Mouse (Mus musculus) embryonic facial prominence, embryonic 15.5 days (tissue): ENCODE results near the gene Tiam2. TPM values are rescaled to one million over a fixed set of nuclear protein-coding genes. Genes with fewer than 3 reads are reported as not detected.

ENCODE experiments used
- ATAC-seq: fragments of 200-750 bp; cut with Nextera tagmentation; 2 replicates; pipeline ENCODE4 v1.8.0; 2017; ENCODE audit warnings: low read depth, moderate TSS enrichment; ENCODE audit not compliant: insufficient number of reproducible peaks, low FRiP score, low TSS enrichment
- H3K27ac ChIP-seq: fragments of 300-500 bp; sonication (generic); replicated peaks from 2 replicates; pipeline ENCODE4 v1.5.1; 2015; ENCODE audit warnings: mild to moderate bottlenecking, inconsistent platforms
- H3K27me3 ChIP-seq: fragments of 300-500 bp; sonication (generic); 2 replicates; pipeline ENCODE4 v1.6.1; 2015; ENCODE audit warnings: inconsistent platforms
- H3K36me3 ChIP-seq: fragments of 300-500 bp; sonication (generic); 2 replicates; pipeline ENCODE4 v1.6.1; 2015; ENCODE audit warnings: mild to moderate bottlenecking, inconsistent platforms
- H3K4me1 ChIP-seq: fragments of 300-500 bp; sonication (generic); 2 replicates; pipeline ENCODE4 v1.6.1; 2015; ENCODE audit warnings: inconsistent platforms
- H3K4me2 ChIP-seq: fragments of 300-500 bp; sonication (generic); replicated peaks from 2 replicates; pipeline ENCODE4 v1.6.1; 2015; ENCODE audit warnings: mild to moderate bottlenecking, inconsistent platforms
- H3K4me3 ChIP-seq: fragments of 300-500 bp; sonication (generic); replicated peaks from 2 replicates; pipeline ENCODE4 v1.5.1; 2015; ENCODE audit warnings: mild to moderate bottlenecking, inconsistent platforms
- H3K9ac ChIP-seq: fragments of 300-500 bp; sonication (generic); 2 replicates; pipeline ENCODE4 v1.6.1; 2015; ENCODE audit warnings: inconsistent platforms
- H3K9me3 ChIP-seq: fragments of 300-500 bp; sonication (generic); replicated peaks from 2 replicates; pipeline ENCODE4 v1.6.1; 2016; ENCODE audit warnings: inconsistent platforms
- WGBS: fragments of 180-500 bp; shearing (Covaris S2); methylation state at CpG from one replicate; pipeline ENCODE4 v1.1.7; 2015; 5-methylcytosine and 5-hydroxymethylcytosine counted together
- polyA plus RNA-seq: library from polyadenylated mRNA; unstranded; fragments of >200 nt; fragmentation: Nextera tagmentation; extraction: Ambion mirVana; gene quantifications from 2 replicates; pipeline ENCODE4 v1.2.1, GENCODE M21; 2015

Gene Tiam2
- polyA plus RNA-seq, 1 experiment from 2014 or later, result 18.2 TPM

DNA sequence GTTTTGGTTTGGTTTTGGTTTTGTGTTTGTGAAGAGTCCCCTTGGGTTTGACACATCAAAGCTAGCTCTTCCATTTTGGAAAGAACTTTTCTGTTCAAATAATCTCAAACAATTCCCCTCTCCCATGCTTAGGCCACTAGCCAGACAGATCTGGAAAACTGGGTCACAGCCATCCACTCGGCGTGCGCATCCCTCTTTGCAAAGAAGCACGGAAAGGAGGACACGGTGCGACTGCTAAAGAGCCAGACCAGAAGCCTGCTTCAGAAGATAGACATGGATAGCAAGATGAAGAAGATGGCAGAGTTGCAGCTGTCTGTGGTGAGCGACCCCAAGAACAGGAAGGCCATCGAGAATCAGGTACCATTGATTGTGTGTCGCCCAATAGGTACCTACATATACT lies 102.3 kb downstream of the Tiam2 start:
- no peak overlapping the region for H3K4me2 ChIP-seq
- ATAC-seq, result no peak
- no peaks in the 10 kb centered on the region for H3K27me3 ChIP-seq
- peaks cover 11% of the 10 kb centered on the region for H3K4me1 ChIP-seq
- H3K4me3 ChIP-seq, result no peak overlapping the region
- 98% methylated on average over 9 of the region's 9 CpGs for WGBS
- H3K27ac ChIP-seq, result no peak overlapping the region
- peaks cover 35% of the 10 kb centered on the region for H3K36me3 ChIP-seq
- no peaks in the 10 kb centered on the region for H3K9me3 ChIP-seq
- no peak overlapping the region for H3K9ac ChIP-seq

- Histone ChIP-seq H3K4me3 (no peak overlapping the region), H3K36me3 (peaks cover 26% of the 10 kb centered on the region), H3K27ac (peak overlapping the region; percentile 69), H3K9ac (no peak overlapping the region), H3K27me3 (no peaks in the 10 kb centered on the region), H3K4me2 (no peak overlapping the region), H3K4me1 (peaks cover 16% of the 10 kb centered on the region), H3K9me3 (no peaks in the 10 kb centered on the region)
- peak; percentile 81 for ATAC-seq
- WGBS, result 27% methylated on average over 10 of the region's 10 CpGs
Observed at GRCm38 (mm10) chr17:3432590-3433498, 106.5 kb downstream of the Tiam2 start.

DNA sequence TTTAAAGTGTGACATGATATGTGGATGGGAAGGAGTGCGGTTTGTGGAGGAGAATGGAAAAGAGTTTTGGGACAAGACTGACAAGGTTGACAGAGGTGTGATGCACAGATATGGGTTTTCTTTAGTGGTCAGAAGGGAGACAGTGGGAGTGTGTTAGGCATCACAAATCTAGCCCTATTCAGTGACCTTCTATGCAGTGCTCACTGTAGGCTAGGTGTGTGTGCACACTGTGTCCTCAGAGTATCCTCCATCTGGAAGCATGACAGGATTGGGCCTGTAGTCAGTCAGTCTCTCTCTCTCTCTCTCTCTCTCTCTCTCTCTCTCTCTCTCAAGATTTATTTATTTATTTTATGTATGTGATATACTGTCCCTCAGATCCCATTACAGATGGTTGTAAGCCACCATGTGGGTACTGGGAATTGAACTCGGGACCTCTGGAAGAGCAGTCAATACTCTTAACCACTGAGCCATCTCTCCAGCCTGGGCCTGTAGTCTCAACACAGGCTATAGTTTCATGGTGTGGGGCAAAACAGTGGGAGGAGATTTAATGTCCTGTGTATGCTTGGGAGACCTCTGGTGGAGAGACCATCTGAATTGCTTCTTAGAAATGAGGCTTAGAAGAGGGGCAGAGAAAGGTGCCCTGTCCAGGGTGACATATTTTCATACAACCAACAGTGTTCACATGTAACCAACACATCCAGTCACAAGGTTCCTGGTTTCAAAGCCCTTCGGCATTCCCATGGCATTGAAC lies 107.3 kb downstream of the Tiam2 start:
- H3K4me1 ChIP-seq, result peaks cover 16% of the 10 kb centered on the region
- no peaks in the 10 kb centered on the region for H3K9me3 ChIP-seq
- peak overlapping the region; percentile 69; the same call in 1 of the 2 replicates for H3K27ac ChIP-seq
- H3K4me3 ChIP-seq, result no peak overlapping the region
- no peak overlapping the region for H3K4me2 ChIP-seq
- 90% methylated on average over 3 of the region's 3 CpGs for WGBS
- H3K36me3 ChIP-seq, result peaks cover 24% of the 10 kb centered on the region
- H3K27me3 ChIP-seq, result no peaks in the 10 kb centered on the region
- ATAC-seq, result no peak
- no peak overlapping the region for H3K9ac ChIP-seq

DNA sequence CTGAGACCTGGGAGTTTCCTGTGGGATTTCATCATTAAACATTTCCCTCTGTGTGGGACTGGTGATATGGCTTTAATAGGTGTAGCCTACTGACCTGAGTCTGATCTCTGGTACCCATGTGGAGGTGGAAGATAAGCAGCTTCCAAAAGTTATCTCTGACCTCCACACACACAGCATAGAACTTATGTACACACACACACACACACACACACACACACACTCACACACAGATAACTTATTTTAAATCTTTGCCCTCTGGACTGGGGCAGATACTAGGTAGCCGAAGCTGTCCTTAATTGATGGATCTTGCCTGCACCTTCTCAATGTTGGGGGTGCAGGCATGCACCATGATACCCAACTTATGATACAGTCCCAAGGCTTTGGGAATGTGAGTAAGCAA lies 108.9 kb downstream of the Tiam2 start:
- H3K27ac ChIP-seq, result no peak overlapping the region
- no peaks in the 10 kb centered on the region for H3K9me3 ChIP-seq
- peaks cover 16% of the 10 kb centered on the region for H3K4me1 ChIP-seq
- no peak overlapping the region for H3K4me2 ChIP-seq
- H3K4me3 ChIP-seq, result no peak overlapping the region
- WGBS, result 87% methylated on average over 1 of the region's 1 CpGs
- H3K27me3 ChIP-seq, result no peaks in the 10 kb centered on the region
- no peak overlapping the region for H3K9ac ChIP-seq
- H3K36me3 ChIP-seq, result peaks cover 18% of the 10 kb centered on the region
- no peak for ATAC-seq

GRCm38 (mm10) chr17:3436841-3437515 lies 110.6 kb downstream of the Tiam2 start:
- no peak overlapping the region for H3K9ac ChIP-seq
- no peak overlapping the region for H3K27ac ChIP-seq
- H3K27me3 ChIP-seq, result no peaks in the 10 kb centered on the region
- no peak for ATAC-seq
- peaks cover 7% of the 10 kb centered on the region for H3K36me3 ChIP-seq
- peaks cover 20% of the 10 kb centered on the region for H3K4me1 ChIP-seq
- WGBS, result 45% methylated on average over 12 of the region's 12 CpGs
- H3K9me3 ChIP-seq, result no peaks in the 10 kb centered on the region
- no peak overlapping the region for H3K4me3 ChIP-seq
- no peak overlapping the region for H3K4me2 ChIP-seq

DNA sequence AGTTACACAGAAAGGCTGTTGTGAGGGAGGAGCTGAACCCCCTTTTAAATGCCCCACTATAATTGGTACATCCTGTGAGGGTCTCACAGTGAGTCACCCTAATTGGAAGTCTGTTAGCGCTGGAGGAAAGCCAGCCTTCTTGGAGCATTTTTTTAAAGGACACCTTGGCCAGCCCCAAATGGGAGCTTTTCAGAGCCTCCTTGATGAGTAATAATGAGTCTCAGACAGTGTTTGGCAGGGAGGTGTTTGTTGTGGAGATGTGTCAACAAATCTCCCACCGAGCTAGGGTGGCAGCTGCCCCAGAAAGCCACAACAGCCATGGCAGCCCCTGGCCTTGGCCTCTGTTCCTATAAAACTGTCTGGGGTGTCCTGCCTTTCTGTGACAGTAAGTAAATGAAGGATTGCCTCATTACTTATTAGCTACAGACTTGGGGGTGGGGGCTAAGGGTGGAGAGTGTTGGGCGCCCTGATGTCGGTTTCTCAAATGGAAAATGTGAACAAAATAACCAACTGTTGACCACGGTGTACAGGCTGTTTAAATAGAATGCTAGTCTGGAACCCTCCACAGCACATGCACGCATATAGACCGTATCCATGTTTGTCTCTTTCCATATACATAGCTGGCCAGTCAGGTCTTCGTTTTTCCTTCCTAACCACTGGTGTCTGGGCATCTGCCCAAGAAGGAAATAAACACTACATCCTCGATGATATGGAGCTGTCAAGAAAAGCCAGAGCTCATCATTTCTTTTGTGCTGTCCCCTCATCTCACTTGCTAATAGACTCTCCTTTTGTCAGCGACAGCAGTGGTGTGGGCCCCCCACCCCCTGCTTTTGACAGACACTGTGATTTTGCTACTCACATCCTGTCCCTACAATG lies 116.4 kb downstream of the Tiam2 start:
- peaks cover 6% of the 10 kb centered on the region; the same call in 1 of the 2 replicates for H3K36me3 ChIP-seq
- H3K27me3 ChIP-seq, result no peaks in the 10 kb centered on the region
- H3K4me1 ChIP-seq, result peaks cover 24% of the 10 kb centered on the region
- no peak overlapping the region for H3K9ac ChIP-seq
- ATAC-seq, result peak; percentile 65
- no peak overlapping the region for H3K4me2 ChIP-seq
- H3K9me3 ChIP-seq, result no peaks in the 10 kb centered on the region
- whole genome bisulfite sequencing, result 49% methylated on average over 10 of the region's 10 CpGs
- peak overlapping the region; percentile 68; the same call in 1 of the 2 replicates for H3K27ac ChIP-seq
- H3K4me3 ChIP-seq, result no peak overlapping the region

DNA sequence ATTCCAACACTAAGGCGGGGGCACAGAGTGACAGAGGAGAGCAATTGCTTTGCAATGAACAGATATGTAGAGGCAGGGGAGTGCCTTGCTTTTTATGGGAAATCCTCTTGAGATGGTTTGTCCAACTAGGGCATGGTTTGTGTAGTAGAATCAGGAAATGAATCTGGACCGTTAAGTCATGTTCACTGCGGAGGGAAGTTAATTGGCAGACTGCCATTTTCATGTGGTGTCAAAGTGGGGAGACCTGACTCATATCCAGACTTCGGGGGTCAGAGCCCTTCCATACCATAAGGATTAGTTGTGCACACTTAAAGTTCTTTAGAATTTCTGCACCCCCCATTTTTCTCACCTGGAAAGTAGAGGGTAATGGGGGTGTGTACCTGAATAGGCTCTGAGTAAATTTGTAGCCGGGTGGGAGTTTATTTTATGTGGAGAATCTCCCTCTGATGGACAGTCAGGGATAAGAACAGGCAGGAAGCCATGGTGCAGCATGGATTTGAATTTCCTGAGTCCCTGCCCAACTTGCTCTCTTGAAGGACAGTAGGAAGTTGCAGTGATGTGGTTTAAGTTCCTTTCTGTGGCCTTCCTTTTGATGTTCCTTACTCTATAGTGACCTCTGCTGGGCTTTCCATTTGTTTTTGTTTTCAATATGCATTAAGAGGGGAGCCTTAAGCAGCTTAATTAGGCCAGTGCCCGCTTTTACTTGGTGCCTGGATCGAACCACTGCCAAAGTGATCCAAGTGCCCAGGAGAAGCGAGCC lies 120.0 kb downstream of the Tiam2 start:
- Histone ChIP-seq H3K4me3 (no peak overlapping the region), H3K9me3 (no peaks in the 10 kb centered on the region), H3K4me1 (peaks cover 24% of the 10 kb centered on the region), H3K27me3 (no peaks in the 10 kb centered on the region), H3K36me3 (peaks cover 17% of the 10 kb centered on the region), H3K4me2 (no peak overlapping the region), H3K27ac (no peak overlapping the region), H3K9ac (no peak overlapping the region)
- ATAC-seq, result no peak
- WGBS, result 44% methylated on average over 8 of the region's 8 CpGs

DNA sequence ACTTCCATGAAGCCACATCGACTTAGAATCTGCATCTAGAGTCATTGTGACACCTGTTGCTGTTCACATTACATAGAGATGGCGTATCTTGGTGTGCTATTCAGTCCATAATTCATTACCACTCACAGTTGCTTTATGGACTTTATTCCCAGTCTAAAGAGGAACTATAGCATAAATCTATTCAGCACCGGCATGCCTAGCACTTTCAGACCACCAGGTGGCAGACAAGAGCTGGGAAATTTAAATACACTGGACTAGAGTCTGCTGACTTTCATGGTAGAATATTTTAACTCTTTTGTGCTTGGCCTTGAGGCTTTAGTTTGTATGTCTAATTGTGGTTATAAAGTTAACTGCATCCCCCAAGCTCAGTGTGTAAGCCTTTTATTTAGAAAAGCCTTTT lies 122.4 kb downstream of the Tiam2 start:
- H3K36me3 ChIP-seq, result peaks cover 17% of the 10 kb centered on the region
- no peak overlapping the region for H3K9ac ChIP-seq
- WGBS, result 26% methylated on average over 3 of the region's 3 CpGs
- no peak overlapping the region for H3K4me2 ChIP-seq
- no peaks in the 10 kb centered on the region for H3K27me3 ChIP-seq
- ATAC-seq, result no peak
- no peak overlapping the region for H3K27ac ChIP-seq
- no peaks in the 10 kb centered on the region for H3K9me3 ChIP-seq
- H3K4me1 ChIP-seq, result peaks cover 7% of the 10 kb centered on the region; the same call in 1 of the 2 replicates
- no peak overlapping the region for H3K4me3 ChIP-seq

GRCm38 (mm10) chr17:3451077-3451476 lies 124.7 kb downstream of the Tiam2 start:
- Histone ChIP-seq H3K27me3 (no peaks in the 10 kb centered on the region), H3K9ac (no peak overlapping the region), H3K4me1 (peaks cover 5% of the 10 kb centered on the region; the same call in 1 of the 2 replicates), H3K36me3 (peaks cover 25% of the 10 kb centered on the region), H3K4me3 (no peak overlapping the region), H3K27ac (no peak overlapping the region), H3K9me3 (no peaks in the 10 kb centered on the region), H3K4me2 (no peak overlapping the region)
- 65% methylated on average over 2 of the region's 2 CpGs for WGBS
- ATAC-seq, result no peak
